Mouse (Mus musculus) erythroblast, embryonic 14.5 days (primary cell): ENCODE measurements around the gene Mrpl32. TPM values are rescaled to one million over a fixed set of nuclear protein-coding genes. Genes with fewer than 3 reads are reported as not detected.

Experiments
- H3K27me3 ChIP-seq: 2 replicates; pipeline ENCODE4 v1.6.1; 2012; ENCODE audit warnings: inconsistent platforms; ENCODE audit not compliant: control insufficient read depth
- H3K36me3 ChIP-seq: 2 replicates; pipeline ENCODE4 v1.6.1; 2012; ENCODE audit warnings: mild to moderate bottlenecking, inconsistent platforms; ENCODE audit not compliant: control insufficient read depth
- H3K4me1 ChIP-seq: 2 replicates; pipeline ENCODE4 v1.6.1; 2012; ENCODE audit warnings: inconsistent platforms; ENCODE audit not compliant: control insufficient read depth
- H3K4me3 ChIP-seq: replicated peaks from 2 replicates; pipeline ENCODE3; 2012; ENCODE audit warnings: moderate library complexity, mild to moderate bottlenecking, inconsistent platforms
- H3K9me3 ChIP-seq: 2 replicates; pipeline ENCODE4 v1.6.1; 2012; ENCODE audit warnings: low read length, inconsistent platforms, mixed read lengths; ENCODE audit not compliant: control insufficient read depth
- GATA1 ChIP-seq: IDR thresholded peaks from 2 replicates; pipeline ENCODE4 v1.6.1; 2012; ENCODE audit warnings: low read length, inconsistent platforms, mixed read lengths
- TAL1 ChIP-seq: IDR thresholded peaks from 3 replicates; pipeline ENCODE4 v1.6.1; 2012; ENCODE audit warnings: low read length, inconsistent platforms, mixed read lengths
- polyA plus RNA-seq: library from polyadenylated mRNA; stranded (reverse); fragments of >175 nt; gene quantifications from 2 replicates; pipeline ENCODE4 v1.2.3, GENCODE M21; 2012

Mrpl32 gene
- polyA plus RNA-seq, 1 experiment, result 1.8 TPM

DNA sequence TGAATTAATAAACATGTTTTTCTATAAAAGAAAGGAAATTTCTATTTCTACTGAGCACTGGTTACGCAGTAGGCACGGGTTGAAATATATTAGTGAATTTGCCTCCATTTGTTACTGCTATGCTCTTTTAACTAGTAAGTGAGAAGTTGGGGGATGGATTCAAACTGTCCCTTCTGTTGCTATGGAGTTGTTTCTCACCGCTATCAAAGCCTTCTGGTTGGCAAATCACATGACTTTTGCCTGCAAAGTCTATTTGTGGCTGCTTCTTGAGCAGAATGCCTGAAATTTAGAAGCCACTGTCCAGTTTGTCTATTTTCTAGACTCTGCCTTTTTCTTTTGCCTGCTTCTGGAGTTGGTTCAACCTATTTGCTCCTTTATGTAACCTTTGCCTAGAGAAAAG lies 32.6 kb downstream of the Mrpl32 start:
- TF ChIP-seq TAL1, result no peak
- no peak for TF ChIP-seq GATA1
- no peaks in the 10 kb centered on the region for H3K4me1 ChIP-seq
- no peaks in the 10 kb centered on the region for H3K9me3 ChIP-seq
- H3K27me3 ChIP-seq, result no peaks in the 10 kb centered on the region
- no peaks in the 10 kb centered on the region for H3K36me3 ChIP-seq
- no peak overlapping the region for H3K4me3 ChIP-seq

DNA sequence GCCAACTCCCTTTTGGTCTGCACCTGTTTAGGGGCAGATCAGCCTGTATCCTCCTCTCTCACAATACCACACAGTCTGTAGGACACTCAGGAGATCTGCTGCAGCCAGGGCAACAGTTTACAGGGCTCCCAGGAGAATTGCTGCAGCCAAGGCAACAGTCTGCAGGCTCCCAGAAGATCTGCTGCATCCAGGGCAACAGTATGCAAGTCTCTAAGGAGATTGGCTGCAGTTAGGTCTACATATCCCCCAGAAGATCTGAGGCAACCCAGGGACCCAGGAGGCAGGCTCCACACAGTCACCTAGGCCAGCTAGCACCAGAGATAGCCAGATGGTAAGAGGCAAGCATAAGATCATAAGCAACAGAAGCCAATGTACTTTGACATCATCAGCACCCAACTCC lies 38.8 kb downstream of the Mrpl32 start:
- Histone ChIP-seq H3K36me3 (no peaks in the 10 kb centered on the region), H3K4me3 (no peak overlapping the region), H3K4me1 (no peaks in the 10 kb centered on the region), H3K9me3 (no peaks in the 10 kb centered on the region), H3K27me3 (no peaks in the 10 kb centered on the region)
- TF ChIP-seq TAL1 (no peak), GATA1 (no peak)

DNA sequence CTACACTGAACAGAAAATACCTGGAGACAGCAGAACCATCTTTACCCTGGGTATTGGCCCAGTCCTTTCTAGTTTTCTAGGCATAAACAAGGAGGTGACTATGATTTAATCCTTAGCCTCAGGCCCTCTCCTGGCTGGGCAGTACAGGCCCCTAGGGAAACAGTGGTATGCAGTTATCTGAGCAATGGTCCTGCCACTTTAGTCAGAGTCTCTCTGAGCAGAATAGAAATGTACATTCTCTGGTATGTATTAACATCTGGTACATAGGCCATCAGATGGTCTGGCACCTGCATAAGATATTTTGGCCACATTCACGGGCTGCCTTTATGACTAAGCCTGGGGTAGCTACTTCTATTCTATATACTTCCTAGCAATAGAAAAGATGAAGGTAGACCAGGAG lies 51.6 kb downstream of the Mrpl32 start:
- Histone ChIP-seq H3K9me3 (no peaks in the 10 kb centered on the region), H3K27me3 (no peaks in the 10 kb centered on the region), H3K36me3 (no peaks in the 10 kb centered on the region), H3K4me3 (no peak overlapping the region), H3K4me1 (no peaks in the 10 kb centered on the region)
- TF ChIP-seq TAL1 (no peak), GATA1 (no peak)

Other genes starting within 250 kb of the Mrpl32 start
- 0.01 and 0.07 TPM in 2 replicates for gene Hecw1, start 89.9 kb downstream of the Mrpl32 start, polyA plus RNA-seq
- 0.50 and 1.0 TPM in 2 replicates for gene Psma2, start 75 bp upstream of the Mrpl32 start, polyA plus RNA-seq
- gene AW209491, start 17.0 kb upstream of the Mrpl32 start, polyA plus RNA-seq, result 0.02 and 0.04 TPM in 2 replicates